Mouse (Mus musculus) neural tube, embryonic 14.5 days (tissue): ENCODE measurements around the gene Phox2a. TPM values are rescaled to one million over a fixed set of nuclear protein-coding genes. Genes with fewer than 3 reads are reported as not detected.

Experiments used
- ATAC-seq: fragments of 200-750 bp; cut with Nextera tagmentation; 2 replicates; pipeline ENCODE4 v1.8.0; 2017; ENCODE audit warnings: low read depth, mild to moderate bottlenecking, moderate TSS enrichment, moderate library complexity
- H3K27ac ChIP-seq: fragments of 300-500 bp; sonication (generic); 2 replicates; pipeline ENCODE4 v1.5.1; 2014; ENCODE audit warnings: low read depth, mild to moderate bottlenecking, control low read depth, low read length, moderate library complexity, mixed read lengths
- H3K27me3 ChIP-seq: fragments of 300-500 bp; sonication (generic); 2 replicates; pipeline ENCODE4 v1.6.1; 2014; ENCODE audit warnings: low read length; ENCODE audit not compliant: control insufficient read depth, insufficient read depth
- H3K36me3 ChIP-seq: fragments of 300-500 bp; sonication (generic); 2 replicates; pipeline ENCODE4 v1.6.1; 2014; ENCODE audit warnings: low read length, mixed read lengths; ENCODE audit not compliant: control insufficient read depth, insufficient read depth
- H3K4me1 ChIP-seq: fragments of 300-500 bp; sonication (generic); 2 replicates; pipeline ENCODE4 v1.6.1; 2014; ENCODE audit warnings: low read length; ENCODE audit not compliant: control insufficient read depth, insufficient read depth
- H3K4me2 ChIP-seq: fragments of 300-500 bp; sonication (generic); 2 replicates; pipeline ENCODE4 v1.6.1; 2014; ENCODE audit warnings: mild to moderate bottlenecking, low read depth, low read length, control low read depth
- H3K4me3 ChIP-seq: fragments of 300-500 bp; sonication (generic); 2 replicates; pipeline ENCODE4 v1.5.1; 2014; ENCODE audit warnings: low read depth, low read length, control low read depth, mixed read lengths
- H3K9ac ChIP-seq: fragments of 300-500 bp; sonication (generic); replicated peaks from 2 replicates; pipeline ENCODE4 v1.6.1; 2014; ENCODE audit warnings: low read depth, mild to moderate bottlenecking, control low read depth, low read length, mixed read lengths
- H3K9me3 ChIP-seq: fragments of 300-500 bp; sonication (generic); 2 replicates; pipeline ENCODE4 v1.6.1; 2016; ENCODE audit warnings: low read length; ENCODE audit not compliant: control insufficient read depth
- WGBS: fragments of 180-500 bp; shearing (Covaris S2); extraction: QIAGEN DNeasy Blood & Tissue Kit; methylation state at CpG from one replicate; pipeline ENCODE4 v1.1.7; 2014; 5-methylcytosine and 5-hydroxymethylcytosine counted together
- polyA plus RNA-seq: library from polyadenylated mRNA; unstranded; fragments of >200 nt; fragmentation: Nextera tagmentation; extraction: Ambion mirVana; gene quantifications from 2 replicates; pipeline ENCODE4 v1.2.1, GENCODE M21; 2014

The Phox2a gene
- polyA plus RNA-seq, 1 experiment from 2014 or later: 2.4 TPM

DNA sequence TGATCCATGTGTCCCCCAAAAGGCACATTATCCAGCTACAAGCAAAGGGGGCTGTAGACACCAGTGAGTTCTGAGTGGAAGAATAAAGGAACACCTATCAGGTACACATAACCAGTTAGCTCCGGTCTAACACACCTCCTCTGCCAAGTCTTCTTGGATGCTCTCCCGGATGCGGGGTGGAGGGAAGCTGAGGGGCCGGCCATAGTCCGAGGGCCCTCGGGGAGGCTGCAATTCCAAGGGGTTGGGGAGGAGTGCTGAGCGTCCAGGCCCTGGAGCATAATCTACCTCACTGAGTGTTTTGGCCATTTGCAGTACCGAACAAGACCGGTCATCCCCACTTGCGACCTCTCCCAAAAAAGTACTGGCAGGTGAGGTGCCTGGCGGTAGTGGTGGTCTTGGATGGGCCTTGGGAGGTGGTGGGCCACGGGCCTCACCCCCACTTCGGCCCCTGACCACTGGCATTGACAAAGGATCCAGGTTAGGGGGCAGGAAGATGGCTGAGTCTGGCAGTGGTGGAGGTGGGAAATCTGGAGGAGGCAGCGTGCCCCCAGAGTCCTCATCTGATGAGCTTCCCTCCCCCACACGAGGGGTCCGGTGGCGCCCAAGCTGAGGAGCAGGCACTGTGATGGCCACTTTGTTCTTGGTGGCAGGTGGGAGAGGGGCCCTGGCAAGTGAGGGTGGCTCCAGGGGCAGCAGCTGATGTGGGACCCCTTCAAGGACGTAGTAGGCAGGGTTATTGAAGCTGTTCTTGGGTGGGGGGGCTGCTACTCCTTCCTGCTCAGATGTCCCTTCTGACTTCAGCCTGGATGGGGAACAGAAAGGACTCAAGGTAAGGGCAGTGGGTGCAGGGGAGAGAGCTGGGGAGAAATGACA is 5.9 kb downstream of the Phox2a start:
- H3K4me1 ChIP-seq: peaks cover 13% of the 10 kb centered on the region; the same call in 1 of the 2 replicates
- peaks cover 3% of the 10 kb centered on the region; the same call in 1 of the 2 replicates for H3K36me3 ChIP-seq
- 90% methylated on average over 18 of the region's 18 CpGs for WGBS
- no peak overlapping the region for H3K4me3 ChIP-seq
- no peak for ATAC-seq
- no peak overlapping the region for H3K9ac ChIP-seq
- H3K4me2 ChIP-seq: no peak overlapping the region
- no peak overlapping the region for H3K27ac ChIP-seq
- H3K9me3 ChIP-seq: no peaks in the 10 kb centered on the region
- H3K27me3 ChIP-seq: peaks cover 34% of the 10 kb centered on the region

GRCm38 (mm10) chr7:101830373-101830772 is 12.3 kb downstream of the Phox2a start:
- Histone ChIP-seq H3K4me1 (peaks cover 10% of the 10 kb centered on the region; the same call in 1 of the 2 replicates), H3K9me3 (no peaks in the 10 kb centered on the region), H3K36me3 (peaks cover 3% of the 10 kb centered on the region; the same call in 1 of the 2 replicates), H3K27ac (no peak overlapping the region), H3K9ac (no peak overlapping the region), H3K4me3 (no peak overlapping the region), H3K4me2 (no peak overlapping the region), H3K27me3 (no peaks in the 10 kb centered on the region)
- WGBS: 97% methylated on average over 3 of the region's 3 CpGs
- no peak for ATAC-seq

DNA sequence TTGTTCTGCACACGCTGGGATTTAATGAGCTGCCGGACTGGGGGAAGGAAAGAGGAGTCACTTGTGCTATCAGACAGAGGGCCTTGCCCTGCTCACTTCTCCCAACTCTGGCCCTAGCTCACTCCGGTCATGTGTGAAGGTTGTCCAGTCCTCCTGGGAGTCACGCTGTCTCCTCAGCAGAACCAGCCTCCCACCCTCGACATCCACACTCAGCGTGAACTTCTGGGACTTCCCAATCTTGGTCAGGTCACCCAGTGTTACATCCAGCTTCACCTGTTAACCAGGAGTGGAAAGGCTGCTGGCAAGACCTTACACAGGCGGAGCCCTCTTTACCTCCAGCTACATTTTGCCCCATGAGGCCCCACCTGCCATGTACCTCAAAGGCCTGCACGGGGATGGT is 13.3 kb downstream of the Phox2a start:
- Histone ChIP-seq H3K36me3 (peaks cover 3% of the 10 kb centered on the region; the same call in 1 of the 2 replicates), H3K27me3 (no peaks in the 10 kb centered on the region), H3K4me3 (no peak overlapping the region), H3K27ac (no peak overlapping the region), H3K9me3 (no peaks in the 10 kb centered on the region), H3K4me2 (no peak overlapping the region), H3K9ac (no peak overlapping the region), H3K4me1 (peaks cover 12% of the 10 kb centered on the region)
- ATAC-seq: no peak
- 98% methylated on average over 8 of the region's 8 CpGs for WGBS

GRCm38 (mm10) chr7:101832372-101832771 is 14.3 kb downstream of the Phox2a start:
- H3K27me3 ChIP-seq: peaks cover 3% of the 10 kb centered on the region; the same call in 1 of the 2 replicates
- peaks cover 20% of the 10 kb centered on the region for H3K4me1 ChIP-seq
- WGBS: 96% methylated on average over 4 of the region's 4 CpGs
- H3K9me3 ChIP-seq: no peaks in the 10 kb centered on the region
- H3K4me2 ChIP-seq: no peak overlapping the region
- no peak for ATAC-seq
- H3K27ac ChIP-seq: no peak overlapping the region
- H3K4me3 ChIP-seq: no peak overlapping the region
- H3K36me3 ChIP-seq: peaks cover 3% of the 10 kb centered on the region; the same call in 1 of the 2 replicates
- no peak overlapping the region for H3K9ac ChIP-seq

DNA sequence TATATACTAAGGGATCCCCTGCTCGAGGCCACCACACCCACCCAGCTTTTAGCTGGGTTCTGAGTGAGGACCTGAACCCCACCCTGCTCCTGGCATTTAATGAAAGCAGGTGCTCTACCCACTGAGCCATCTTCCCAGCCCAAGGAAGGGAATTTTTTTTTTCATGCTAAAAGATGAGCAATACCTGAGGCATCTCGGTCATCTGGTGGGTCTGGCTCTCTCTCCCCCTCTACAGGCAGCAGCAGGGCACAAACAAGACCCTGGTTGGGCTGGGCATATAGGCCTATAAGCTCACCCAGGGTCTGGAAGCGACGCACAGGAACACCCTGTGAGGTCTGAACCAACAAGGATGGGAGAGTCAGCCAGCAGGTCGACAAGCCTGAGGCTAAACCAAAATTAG is 15.2 kb downstream of the Phox2a start:
- 68% methylated on average over 5 of the region's 5 CpGs for WGBS

GRCm38 (mm10) chr7:101833916-101834584 is 15.9 kb downstream of the Phox2a start:
- H3K36me3 ChIP-seq: no peaks in the 10 kb centered on the region
- H3K4me2 ChIP-seq: no peak overlapping the region
- no peak overlapping the region for H3K4me3 ChIP-seq
- H3K27me3 ChIP-seq: peaks cover 3% of the 10 kb centered on the region; the same call in 1 of the 2 replicates
- H3K27ac ChIP-seq: no peak overlapping the region
- no peak overlapping the region for H3K9ac ChIP-seq
- 52% methylated on average over 3 of the region's 3 CpGs for WGBS
- no peaks in the 10 kb centered on the region for H3K9me3 ChIP-seq
- peaks cover 21% of the 10 kb centered on the region for H3K4me1 ChIP-seq
- ATAC-seq: peak; percentile 15; the same call in 1 of the 2 replicates

More for the DNA sequence above, 15.2 kb downstream of the Phox2a start:
- H3K36me3 ChIP-seq: no peaks in the 10 kb centered on the region
- H3K9ac ChIP-seq: no peak overlapping the region
- H3K4me2 ChIP-seq: no peak overlapping the region
- H3K4me1 ChIP-seq: peaks cover 21% of the 10 kb centered on the region
- ATAC-seq: no peak
- H3K9me3 ChIP-seq: no peaks in the 10 kb centered on the region
- H3K4me3 ChIP-seq: no peak overlapping the region
- no peak overlapping the region for H3K27ac ChIP-seq
- peaks cover 3% of the 10 kb centered on the region; the same call in 1 of the 2 replicates for H3K27me3 ChIP-seq

GRCm38 (mm10) chr7:101834903-101835302 is 16.8 kb downstream of the Phox2a start:
- WGBS: 61% methylated on average over 3 of the region's 3 CpGs
- H3K9me3 ChIP-seq: no peaks in the 10 kb centered on the region
- peaks cover 3% of the 10 kb centered on the region; the same call in 1 of the 2 replicates for H3K27me3 ChIP-seq
- no peak overlapping the region for H3K9ac ChIP-seq
- H3K27ac ChIP-seq: no peak overlapping the region
- H3K36me3 ChIP-seq: no peaks in the 10 kb centered on the region
- peaks cover 21% of the 10 kb centered on the region for H3K4me1 ChIP-seq
- no peak overlapping the region; the same call in 1 of the 2 replicates for H3K4me2 ChIP-seq
- ATAC-seq: no peak
- no peak overlapping the region for H3K4me3 ChIP-seq

DNA sequence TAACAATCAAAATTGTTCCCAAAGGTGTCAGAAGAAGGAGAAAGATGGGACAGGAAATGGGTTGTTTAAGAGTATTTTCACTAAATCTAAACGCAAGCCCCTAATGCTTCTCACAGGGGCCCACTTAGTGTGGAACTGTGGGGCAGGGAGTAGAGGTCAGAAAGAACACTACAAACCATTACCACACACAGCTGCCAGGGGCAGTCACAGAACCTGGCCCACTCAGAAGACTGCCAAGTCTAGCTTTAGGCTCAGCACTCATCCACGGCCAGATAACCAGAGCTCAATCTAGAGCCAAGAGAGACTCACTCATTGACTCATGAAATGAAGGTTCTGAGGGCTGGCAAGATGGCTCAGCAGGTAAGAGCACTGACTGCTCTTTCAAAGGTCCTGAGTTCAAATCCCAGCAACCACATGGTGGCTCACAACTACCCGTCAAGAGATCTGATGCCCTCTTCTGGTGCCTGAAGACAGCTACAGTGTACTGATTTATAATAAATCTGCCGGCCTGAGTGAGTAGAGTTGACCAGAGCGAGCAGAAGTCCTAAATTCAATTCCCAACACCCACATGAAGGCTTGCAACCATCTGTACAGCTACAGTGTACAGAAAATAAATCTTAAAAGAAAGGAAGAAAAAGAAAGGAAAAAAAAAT is 17.5 kb downstream of the Phox2a start:
- 44% methylated on average over 5 of the region's 5 CpGs for WGBS
- ATAC-seq: no peak

More for the DNA sequence above, 17.5 kb downstream of the Phox2a start:
- peaks cover 3% of the 10 kb centered on the region; the same call in 1 of the 2 replicates for H3K27me3 ChIP-seq
- H3K27ac ChIP-seq: no peak overlapping the region
- H3K4me3 ChIP-seq: peak overlapping the region; percentile 63; the same call in 1 of the 2 replicates
- peak overlapping the region; percentile 81 for H3K4me2 ChIP-seq
- H3K9ac ChIP-seq: no peak overlapping the region
- H3K9me3 ChIP-seq: no peaks in the 10 kb centered on the region
- no peaks in the 10 kb centered on the region for H3K36me3 ChIP-seq
- peaks cover 21% of the 10 kb centered on the region for H3K4me1 ChIP-seq
